Mouse (Mus musculus) intestine, embryonic 14.5 days (tissue): Measurements from ENCODE around the gene Tmem132b. TPM values are rescaled to one million over a fixed set of nuclear protein-coding genes. Genes with fewer than 3 reads are reported as not detected.
"Not testable (repeated sequence)": the region's sequence is repeated elsewhere in the genome, so short reads cannot be mapped to it uniquely, and the experiment has no call there.

Source experiments
- ATAC-seq: fragments of 200-750 bp; cut with Nextera tagmentation; replicated peaks from 2 replicates; pipeline ENCODE4 v1.8.0; 2017; ENCODE audit warnings: low read depth, moderate number of reproducible peaks, moderate TSS enrichment, moderate library complexity; ENCODE audit not compliant: low FRiP score, low TSS enrichment
- DNase-seq: peaks from one replicate; pipeline ENCODE4 v3.0.0-alpha.2; 2018; ENCODE audit warnings: low spot score
- H3K27ac ChIP-seq: fragments of 300-500 bp; sonication (generic); 2 replicates; pipeline ENCODE4 v1.5.1; 2014; ENCODE audit warnings: low read depth, mild to moderate bottlenecking, control low read depth
- H3K27me3 ChIP-seq: fragments of 300-500 bp; sonication (generic); replicated peaks from 2 replicates; pipeline ENCODE4 v1.6.1; 2014; ENCODE audit warnings: low read length, control low read depth; ENCODE audit not compliant: control insufficient read depth, insufficient read depth
- H3K36me3 ChIP-seq: fragments of 300-500 bp; sonication (generic); 2 replicates; pipeline ENCODE4 v1.6.1; 2014; ENCODE audit warnings: low read length, control low read depth; ENCODE audit not compliant: control insufficient read depth, insufficient read depth
- H3K4me1 ChIP-seq: fragments of 300-500 bp; sonication (generic); replicated peaks from 2 replicates; pipeline ENCODE4 v1.6.1; 2014; ENCODE audit warnings: low read length, control low read depth, mixed read lengths; ENCODE audit not compliant: control insufficient read depth, insufficient read depth
- H3K4me2 ChIP-seq: fragments of 300-500 bp; sonication (generic); 2 replicates; pipeline ENCODE4 v1.6.1; 2014; ENCODE audit warnings: low read length
- H3K4me3 ChIP-seq: fragments of 300-500 bp; sonication (generic); 2 replicates; pipeline ENCODE4 v1.5.1; 2014; ENCODE audit warnings: low read depth, low read length, control low read depth, mixed read lengths
- H3K9ac ChIP-seq: fragments of 300-500 bp; sonication (generic); 2 replicates; pipeline ENCODE4 v1.6.1; 2014; ENCODE audit warnings: mild to moderate bottlenecking, low read length
- H3K9me3 ChIP-seq: fragments of 300-500 bp; sonication (generic); 2 replicates; pipeline ENCODE4 v1.6.1; 2016; ENCODE audit warnings: low read length, control low read depth; ENCODE audit not compliant: control insufficient read depth
- WGBS: fragments of 180-500 bp; shearing (Covaris S2); extraction: QIAGEN DNeasy Blood & Tissue Kit; methylation state at CpG from one replicate; pipeline ENCODE4 v1.1.7; 2014; 5-methylcytosine and 5-hydroxymethylcytosine counted together
- polyA plus RNA-seq: library from polyadenylated mRNA; unstranded; fragments of >200 nt; fragmentation: Nextera tagmentation; extraction: Ambion mirVana; gene quantifications from 2 replicates; pipeline ENCODE4 v1.2.1, GENCODE M21; 2014

Tmem132b gene
- polyA plus RNA-seq: 0.31 and 0.45 TPM in 2 replicates

DNA sequence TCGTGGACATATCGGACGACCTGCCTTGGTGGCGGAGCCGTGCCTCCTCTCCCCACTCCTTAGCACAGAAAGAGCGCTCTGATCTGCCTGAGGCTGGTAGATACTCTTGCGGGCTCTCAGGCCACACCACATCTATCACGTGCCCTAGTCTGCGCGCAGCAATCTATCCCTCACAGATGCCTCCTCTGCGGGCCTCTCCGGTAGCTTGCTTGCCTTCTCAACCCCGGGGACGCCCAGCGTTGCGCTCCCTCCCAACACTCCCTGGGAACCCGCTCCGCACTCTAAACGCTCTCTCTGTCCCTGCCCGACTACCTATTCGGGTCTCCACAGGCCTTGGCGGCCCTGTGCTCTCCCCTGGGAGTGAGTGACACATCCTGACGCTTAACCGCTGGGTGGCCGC, at the start of gene Tmem132b:
Gene Tmem132b (plus strand): TSS at position 141 of the 400 bp plus-strand sequence.
- Histone ChIP-seq H3K4me1 (peaks cover 5% of the 10 kb centered on the region), H3K27me3 (peaks cover 79% of the 10 kb centered on the region), H3K4me3 (peak within 1 kb of the TSS; percentile 41), H3K27ac (no peak within 1 kb of the TSS), H3K4me2 (peak within 1 kb of the TSS; percentile 75), H3K9me3 (peaks cover under 1% of the 10 kb centered on the region), H3K36me3 (no peaks in the 10 kb centered on the region), H3K9ac (peak within 1 kb of the TSS; percentile 22; the same call in 1 of the 2 replicates)
- DNase-seq (peak; percentile 66), ATAC-seq (no peak)
- 1% methylated on average over 25 of the region's 25 CpGs for WGBS

DNA sequence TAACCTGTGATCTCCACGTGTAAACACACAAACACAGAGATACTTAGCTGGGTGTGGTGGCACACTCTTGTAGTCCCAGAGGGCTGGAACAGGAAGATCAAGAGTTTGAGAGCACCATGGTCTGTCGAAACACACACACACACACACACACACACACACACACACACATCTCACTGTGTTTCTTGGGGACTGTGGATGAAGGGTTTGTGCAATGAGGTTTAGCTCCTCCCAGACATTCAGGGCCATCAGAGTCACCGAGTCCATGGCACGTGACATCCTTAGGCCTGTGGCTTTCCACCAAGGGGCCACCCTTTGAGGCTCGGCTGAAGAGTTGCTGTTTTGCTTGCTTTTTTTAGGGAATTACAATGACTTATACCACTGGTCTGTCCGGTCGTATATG, 49.1 kb upstream of the Tmem132b start:
- no peak overlapping the region for H3K9ac ChIP-seq
- no peak overlapping the region for H3K4me2 ChIP-seq
- H3K9me3 ChIP-seq: no peaks in the 10 kb centered on the region
- WGBS: 93% methylated on average over 7 of the region's 7 CpGs
- ATAC-seq (no peak), DNase-seq (no peak)
- peaks cover 46% of the 10 kb centered on the region for H3K36me3 ChIP-seq
- H3K27me3 ChIP-seq: no peaks in the 10 kb centered on the region
- no peak overlapping the region for H3K27ac ChIP-seq
- H3K4me1 ChIP-seq: peaks cover 12% of the 10 kb centered on the region
- H3K4me3 ChIP-seq: no peak overlapping the region

DNA sequence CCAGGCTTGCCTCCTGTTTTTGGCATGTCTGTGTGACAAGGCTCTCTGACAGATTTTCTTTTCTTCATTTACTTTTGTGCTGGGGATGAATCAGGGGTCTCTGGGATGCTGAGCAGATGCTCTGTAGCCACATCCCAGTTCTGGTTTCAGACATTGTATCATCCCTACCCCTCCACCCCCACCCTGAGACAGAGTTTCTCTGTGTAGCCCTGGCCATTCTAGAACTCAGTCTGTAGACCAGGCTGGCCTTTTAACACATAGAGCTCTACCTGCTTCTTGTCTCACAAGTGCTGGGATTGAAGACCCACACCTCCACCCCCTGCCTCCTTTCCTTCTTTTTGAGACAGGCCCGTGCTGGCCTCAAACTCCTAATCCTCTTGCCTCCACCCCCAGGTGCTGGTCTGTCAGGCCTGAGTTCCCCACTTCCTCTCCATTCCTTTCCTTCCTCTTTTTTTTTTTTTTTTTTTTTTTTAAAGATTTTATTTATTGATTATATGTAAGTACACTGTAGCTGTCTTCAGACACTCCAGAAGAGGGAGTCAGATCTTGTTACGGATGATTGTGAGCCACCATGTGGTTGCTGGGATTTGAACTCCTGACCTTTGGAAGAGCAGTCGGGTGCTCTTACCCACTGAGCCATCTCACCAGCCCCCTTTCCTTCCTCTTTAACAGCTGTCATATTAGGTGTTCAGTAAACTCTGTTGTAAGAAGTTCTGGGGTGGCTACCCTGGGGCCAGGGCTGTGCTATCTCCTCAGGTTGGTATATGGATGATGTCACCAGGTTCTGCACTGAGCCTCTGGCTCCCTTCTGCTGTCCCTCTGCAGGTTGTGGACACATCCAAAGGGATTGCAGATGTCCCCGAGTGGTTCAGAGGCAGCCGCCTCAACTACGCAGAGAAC, 47.6 kb upstream of the Tmem132b start:
- ATAC-seq: no peak
- H3K36me3 ChIP-seq: peaks cover 51% of the 10 kb centered on the region
- WGBS: 88% methylated on average over 5 of the region's 6 CpGs
- DNase-seq: no peak
- no peak overlapping the region for H3K4me2 ChIP-seq
- H3K9ac ChIP-seq: no peak overlapping the region
- H3K4me3 ChIP-seq: no peak overlapping the region
- H3K4me1 ChIP-seq: peaks cover 5% of the 10 kb centered on the region; the same call in 1 of the 2 replicates
- no peaks in the 10 kb centered on the region for H3K9me3 ChIP-seq
- H3K27ac ChIP-seq: no peak overlapping the region
- H3K27me3 ChIP-seq: no peaks in the 10 kb centered on the region

DNA sequence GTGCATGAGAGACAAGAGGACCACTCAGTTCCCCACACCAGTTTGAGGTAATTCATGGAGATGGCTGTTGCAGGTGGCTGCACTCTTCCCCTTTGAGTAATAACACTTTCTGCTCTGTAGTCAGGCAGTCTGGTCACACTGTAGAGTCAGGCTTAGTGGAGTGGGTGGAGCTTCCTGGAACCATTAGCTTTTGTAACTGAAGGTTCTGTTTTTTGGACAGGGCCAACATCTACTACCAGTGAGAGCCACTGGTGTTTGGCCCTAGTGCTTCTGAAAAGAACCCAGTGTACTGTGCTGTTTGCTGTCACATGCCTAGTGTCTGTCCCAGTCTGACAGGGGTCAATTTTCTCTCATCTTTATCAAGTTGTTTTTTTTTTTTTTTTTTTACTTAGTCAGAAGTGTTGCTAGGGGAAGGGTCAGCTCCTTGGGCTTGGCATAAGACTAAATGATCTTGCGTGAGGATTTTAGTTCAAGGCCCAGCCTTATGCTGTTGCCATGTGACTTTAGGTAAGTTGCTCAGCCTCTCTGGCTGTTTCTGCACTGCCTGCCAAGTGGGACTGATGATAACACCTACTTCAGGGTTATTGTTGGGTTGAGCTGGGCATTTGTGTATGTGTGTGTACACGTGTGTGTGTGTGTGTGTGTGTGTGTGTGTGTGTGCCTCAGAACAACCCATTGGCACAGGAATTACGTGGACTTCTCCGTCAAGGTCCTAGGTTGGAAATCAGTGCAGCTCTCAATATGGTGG, 46.4 kb upstream of the Tmem132b start:
- H3K4me3 ChIP-seq: no peak overlapping the region
- H3K27ac ChIP-seq: no peak overlapping the region
- peaks cover 4% of the 10 kb centered on the region; the same call in 1 of the 2 replicates for H3K4me1 ChIP-seq
- H3K4me2 ChIP-seq: no peak overlapping the region
- H3K36me3 ChIP-seq: peaks cover 56% of the 10 kb centered on the region
- no peaks in the 10 kb centered on the region for H3K27me3 ChIP-seq
- no peak for DNase-seq
- no peak overlapping the region for H3K9ac ChIP-seq
- no peaks in the 10 kb centered on the region for H3K9me3 ChIP-seq
- 88% methylated on average over 4 of the region's 4 CpGs for WGBS
- ATAC-seq: no peak

DNA sequence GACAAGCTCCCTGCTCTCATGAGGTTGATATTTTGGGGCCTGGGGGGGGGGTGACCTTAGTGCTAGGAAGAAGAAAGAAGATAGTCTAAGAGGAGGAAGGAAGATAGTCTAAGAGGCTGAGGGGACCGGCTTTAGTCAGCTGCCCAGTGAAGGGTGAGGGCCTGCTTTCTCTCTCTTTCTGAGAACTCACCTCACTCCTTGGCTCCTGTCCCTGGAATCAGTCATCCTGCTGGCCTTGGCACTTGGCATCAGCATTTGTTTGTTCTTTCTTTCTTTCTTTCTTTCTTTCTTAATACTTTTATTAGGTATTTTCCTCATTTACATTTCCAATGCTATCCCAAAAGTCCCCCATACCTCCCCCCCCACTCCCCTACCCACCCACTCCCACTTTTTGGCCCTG, 45.5 kb upstream of the Tmem132b start:
- Histone ChIP-seq H3K4me2 (no peak overlapping the region), H3K27me3 (no peaks in the 10 kb centered on the region), H3K27ac (no peak overlapping the region), H3K4me3 (no peak overlapping the region), H3K9ac (no peak overlapping the region), H3K36me3 (peaks cover 63% of the 10 kb centered on the region), H3K4me1 (no peaks in the 10 kb centered on the region), H3K9me3 (no peaks in the 10 kb centered on the region)
- DNase-seq: no peak
- ATAC-seq: no peak
- WGBS: 100% methylated on average over 1 of the region's 1 CpGs

DNA sequence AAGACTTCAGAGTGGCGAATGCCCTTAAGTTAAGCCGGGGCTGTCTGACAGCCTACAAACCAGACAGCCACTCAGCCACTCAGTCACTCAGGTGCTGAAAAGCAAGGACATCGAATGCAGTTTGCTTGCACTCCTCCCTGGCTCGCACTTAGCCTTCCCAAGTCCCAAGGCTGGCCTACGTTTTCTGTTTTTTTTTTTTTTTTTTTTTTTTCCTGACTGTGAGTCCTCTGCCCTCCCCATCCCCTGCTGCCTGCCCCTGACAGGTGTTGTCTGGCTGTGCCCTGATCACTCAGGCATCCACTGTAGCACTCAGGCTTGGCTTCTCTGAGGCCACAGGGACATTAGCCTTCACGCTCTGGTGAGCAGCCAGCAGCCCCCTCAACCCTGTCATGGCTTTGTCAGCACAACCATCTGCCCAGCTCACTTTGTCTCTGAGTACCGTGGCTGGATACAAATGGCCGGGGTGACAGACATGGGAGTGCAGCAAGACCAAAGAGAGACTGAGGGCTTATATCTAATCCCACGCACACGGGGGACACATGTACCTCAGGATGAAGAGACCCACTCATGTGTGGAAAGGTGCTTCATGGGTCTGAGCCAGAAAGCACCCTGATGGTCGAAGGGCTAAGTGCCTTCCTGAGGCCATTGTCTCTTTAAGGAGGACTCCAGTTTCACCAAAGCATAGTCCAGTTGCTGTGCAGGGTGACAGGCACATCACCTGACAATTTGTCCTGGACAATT, 44.0 kb upstream of the Tmem132b start:
- Histone ChIP-seq H3K27ac (no peak overlapping the region), H3K27me3 (no peaks in the 10 kb centered on the region)

DNA sequence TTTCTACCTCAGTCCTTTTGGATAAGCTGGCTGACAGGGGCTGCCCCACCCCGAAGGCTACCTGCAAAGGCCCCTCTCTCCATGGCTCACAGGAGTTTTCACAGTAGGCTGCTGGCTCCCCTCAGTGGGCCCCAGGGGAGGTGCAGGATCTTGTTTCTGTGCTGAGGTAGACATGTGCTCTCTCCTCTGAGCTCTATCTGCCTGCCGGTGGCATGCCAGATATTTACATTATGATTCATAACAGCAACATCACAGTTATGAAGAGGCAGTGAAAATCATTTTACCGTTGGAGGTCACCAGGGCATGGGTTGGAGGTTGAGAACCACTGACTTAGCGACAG, 43.5 kb upstream of the Tmem132b start:
- Histone ChIP-seq H3K36me3 (peaks cover 76% of the 10 kb centered on the region), H3K9ac (no peak overlapping the region), H3K4me3 (no peak overlapping the region), H3K27me3 (no peaks in the 10 kb centered on the region), H3K4me2 (no peak overlapping the region), H3K27ac (no peak overlapping the region), H3K4me1 (no peaks in the 10 kb centered on the region), H3K9me3 (no peaks in the 10 kb centered on the region)
- WGBS: 48% methylated on average over 4 of the region's 4 CpGs
- DNase-seq: no peak
- no peak for ATAC-seq

More for the DNA sequence above, 44.0 kb upstream of the Tmem132b start:
- Histone ChIP-seq H3K9ac (no peak overlapping the region), H3K9me3 (no peaks in the 10 kb centered on the region), H3K4me2 (no peak overlapping the region), H3K36me3 (peaks cover 76% of the 10 kb centered on the region), H3K4me3 (no peak overlapping the region), H3K4me1 (no peaks in the 10 kb centered on the region)
- 78% methylated on average over 11 of the region's 11 CpGs for WGBS
- DNase-seq (no peak), ATAC-seq (no peak)

DNA sequence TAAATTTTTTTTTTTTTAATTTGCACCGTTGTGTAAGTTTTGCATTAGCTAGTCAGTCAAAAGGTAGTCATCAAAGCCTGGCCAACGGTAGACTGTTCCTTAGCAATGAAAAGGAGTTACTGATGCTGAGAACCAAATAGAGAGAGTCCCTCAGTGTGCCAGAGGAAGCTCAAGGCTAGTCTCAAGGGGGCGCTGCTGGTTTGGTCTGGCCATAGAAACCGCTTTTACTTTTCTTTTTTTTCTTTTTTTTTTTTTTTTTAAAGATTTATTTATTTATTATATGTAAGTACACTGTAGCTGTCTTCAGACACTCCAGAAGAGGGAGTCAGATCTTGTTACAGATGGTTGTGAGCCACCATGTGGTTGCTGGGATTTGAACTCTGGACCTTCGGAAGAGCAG, 42.6 kb upstream of the Tmem132b start:
- not testable (repeated sequence) for H3K4me3 ChIP-seq, H3K4me2 ChIP-seq, H3K27ac ChIP-seq, DNase-seq, H3K27me3 ChIP-seq, H3K9me3 ChIP-seq, ATAC-seq, H3K4me1 ChIP-seq, H3K9ac ChIP-seq
- WGBS: 92% methylated on average over 5 of the region's 5 CpGs
- H3K36me3 ChIP-seq: peaks cover 69% of the 10 kb centered on the region
